Mouse (Mus musculus) kidney, adult 2 months (tissue): ENCODE measurements around the gene Hmcn2. TPM values are rescaled to one million over a fixed set of nuclear protein-coding genes. Genes with fewer than 3 reads are reported as not detected.

Experiments used
- DNase-seq: peaks from one replicate; pipeline ENCODE4 v3.0.0; 2021
- H3K27ac ChIP-seq: fragments of 200-500 bp; 2 replicates; pipeline ENCODE4 v1.5.1; 2012; ENCODE audit warnings: low read depth, low read length, control low read depth, inconsistent platforms; ENCODE audit not compliant: insufficient read depth
- H3K27me3 ChIP-seq: fragments of 200-500 bp; replicated peaks from 2 replicates; pipeline ENCODE4 v1.6.1; 2012; ENCODE audit warnings: mild to moderate bottlenecking, moderate library complexity, low read length, inconsistent platforms; ENCODE audit not compliant: control insufficient read depth, insufficient read depth
- H3K36me3 ChIP-seq: fragments of 200-500 bp; 2 replicates; pipeline ENCODE4 v1.6.1; 2012; ENCODE audit warnings: mild to moderate bottlenecking, moderate library complexity, low read length, inconsistent platforms; ENCODE audit not compliant: control insufficient read depth, insufficient read depth
- H3K4me1 ChIP-seq: fragments of 200-500 bp; 2 replicates; pipeline ENCODE4 v1.6.1; 2011; ENCODE audit warnings: low read length; ENCODE audit not compliant: control insufficient read depth, insufficient read depth
- H3K4me3 ChIP-seq: fragments of 200-500 bp; 2 replicates; pipeline ENCODE4 v1.5.1; 2011; ENCODE audit warnings: mild to moderate bottlenecking, low read depth, low read length, control low read depth; ENCODE audit not compliant: insufficient read depth
- CTCF ChIP-seq: fragments of 200-500 bp; conservative IDR thresholded peaks from 2 replicates; pipeline ENCODE4 v1.5.1; 2011; ENCODE audit warnings: low read depth, mild to moderate bottlenecking, control low read depth, low read length, moderate library complexity, mixed read lengths; ENCODE audit not compliant: insufficient read depth, insufficient read length
- POLR2A ChIP-seq: fragments of 200-500 bp; IDR thresholded peaks from one replicate; pipeline ENCODE4 v1.6.1; 2011; ENCODE audit warnings: low read depth, low read length, control low read depth
- WGBS: fragments of 180-500 bp; shearing (Covaris S2); methylation state at CpG from one replicate; pipeline ENCODE4 v1.1.7; 2018; 5-methylcytosine and 5-hydroxymethylcytosine counted together
- polyA plus RNA-seq: library from polyadenylated mRNA; depleted of rRNA; stranded (reverse); fragments of >200 nt; gene quantifications from 2 replicates; pipeline ENCODE4 v1.2.3, GENCODE M21; 2012

Gene Hmcn2
- polyA plus RNA-seq, 1 experiment = 14.3 TPM

DNA sequence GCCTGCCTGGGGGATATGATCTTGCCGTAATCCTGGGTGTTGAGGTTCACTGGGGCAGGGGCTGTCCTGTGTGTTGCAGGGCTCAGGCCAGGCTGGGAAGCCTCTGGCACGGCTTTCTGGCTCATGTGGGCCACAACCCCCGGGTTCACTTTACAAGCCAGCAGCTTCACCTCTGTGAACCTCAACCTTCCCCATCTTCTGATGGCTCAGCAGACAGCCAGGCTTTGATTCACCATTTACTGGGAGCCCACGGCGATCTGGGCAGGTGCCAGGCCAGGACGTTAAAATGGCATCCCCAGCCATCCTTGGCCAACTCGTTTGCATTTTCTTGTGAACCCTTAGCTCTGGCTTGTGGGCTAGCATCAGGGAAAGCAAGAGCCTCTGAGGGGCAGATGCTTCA is 155.3 kb downstream of the Hmcn2 start:
- H3K36me3 ChIP-seq = peaks cover 2% of the 10 kb centered on the region; the same call in 1 of the 2 replicates
- WGBS = 41% methylated on average over 7 of the region's 7 CpGs
- peak; percentile 87 for DNase-seq
- H3K4me1 ChIP-seq = peaks cover 7% of the 10 kb centered on the region; the same call in 1 of the 2 replicates
- no peaks in the 10 kb centered on the region for H3K27me3 ChIP-seq
- peak overlapping the region; percentile 47 for H3K27ac ChIP-seq
- H3K4me3 ChIP-seq = peak overlapping the region; percentile 59
- TF ChIP-seq CTCF = no peak
- no peak for TF ChIP-seq POLR2A

DNA sequence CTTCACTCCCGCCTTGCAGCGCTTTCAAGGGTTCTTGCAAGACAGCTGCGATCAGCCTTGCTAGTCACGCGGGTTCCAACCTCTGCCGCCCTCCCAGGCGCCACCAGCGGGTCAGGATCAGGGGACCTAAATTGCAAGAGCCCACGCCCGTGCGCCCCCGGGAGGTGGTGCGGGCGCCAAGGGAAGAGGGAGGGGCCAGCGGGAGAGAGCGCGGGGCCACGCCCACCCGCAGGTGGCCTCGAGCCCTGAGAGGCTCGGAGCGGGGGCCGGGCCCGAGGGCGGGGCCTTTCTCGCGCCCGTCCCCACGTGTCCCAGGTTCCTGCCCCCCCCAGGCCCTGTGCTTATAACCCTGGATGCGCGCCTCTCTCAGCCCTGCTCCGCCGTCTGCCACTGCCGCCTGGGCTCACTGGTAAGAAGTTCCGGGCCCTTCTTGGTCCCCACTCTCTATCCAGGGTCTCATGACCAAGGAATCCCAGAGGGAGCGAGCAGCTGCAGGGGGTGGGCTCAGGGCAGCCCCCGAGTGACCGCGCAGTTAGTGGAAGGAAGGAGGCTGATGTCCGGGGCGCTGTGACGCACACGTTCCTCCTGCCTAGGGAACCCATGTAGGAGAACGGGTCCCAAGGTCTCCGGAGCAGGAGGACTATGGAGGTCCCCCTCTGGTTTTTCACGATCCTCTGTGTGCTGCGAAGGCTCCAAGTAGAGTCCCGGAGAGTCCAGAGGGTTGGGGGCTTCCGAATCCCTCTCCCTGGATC is 155.9 kb downstream of the Hmcn2 start, which contains the start of gene Ass1:
Gene Ass1, plus strand, starts transcription at position 277 of the 752 bp plus-strand sequence.
- Histone ChIP-seq H3K27me3 (no peaks in the 10 kb centered on the region), H3K4me3 (peak within 1 kb of the TSS; percentile 59), H3K36me3 (peaks cover 2% of the 10 kb centered on the region; the same call in 1 of the 2 replicates), H3K27ac (peak within 1 kb of the TSS; percentile 91), H3K4me1 (peaks cover 3% of the 10 kb centered on the region; the same call in 1 of the 2 replicates)
- TF ChIP-seq POLR2A (peak; percentile 87), CTCF (0 out of 2 replicates have a peak, but pooled peaks have one; percentile 7)
- peak; percentile 94 for DNase-seq
- 1% methylated on average over 49 of the region's 49 CpGs for WGBS

DNA sequence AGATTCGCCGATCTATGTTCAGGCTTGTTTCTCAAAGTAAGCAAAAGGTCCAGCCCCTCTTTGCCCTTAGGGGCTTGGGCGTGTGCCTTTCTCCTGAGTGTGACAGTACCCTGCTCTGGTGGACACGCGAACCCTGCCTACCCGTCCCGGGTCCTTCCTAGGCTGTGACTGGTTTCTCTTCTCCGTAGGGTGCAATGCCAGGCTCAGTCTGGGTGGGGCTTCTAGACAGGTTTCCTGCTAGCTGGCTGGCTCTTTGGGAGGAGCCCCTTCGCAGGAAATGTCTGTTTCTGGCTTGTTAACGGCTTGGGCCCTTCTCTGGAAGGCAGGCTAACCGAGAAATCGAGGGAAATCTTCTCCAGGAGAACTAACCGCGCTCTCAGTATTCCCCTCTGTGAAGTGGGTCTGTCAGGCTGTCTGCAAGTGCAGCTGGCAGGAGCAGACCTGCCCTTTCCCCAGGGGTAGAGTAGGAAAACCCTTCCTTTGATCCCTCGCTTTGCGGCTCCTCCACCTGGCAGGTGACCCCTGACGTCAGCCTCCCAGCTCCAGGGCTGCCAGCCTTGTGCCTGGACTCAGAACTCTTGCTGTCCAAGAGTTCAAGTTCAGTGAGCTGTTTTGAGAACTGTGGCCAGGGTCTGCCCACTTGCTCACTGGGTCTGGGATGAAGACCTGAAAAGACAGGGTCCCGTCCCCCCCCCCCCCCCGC is 156.6 kb downstream of the Hmcn2 start:
- peak overlapping the region; percentile 59 for H3K4me3 ChIP-seq
- 5% methylated on average over 19 of the region's 19 CpGs for WGBS
- TF ChIP-seq CTCF (no peak), POLR2A (peak; percentile 45)

DNA sequence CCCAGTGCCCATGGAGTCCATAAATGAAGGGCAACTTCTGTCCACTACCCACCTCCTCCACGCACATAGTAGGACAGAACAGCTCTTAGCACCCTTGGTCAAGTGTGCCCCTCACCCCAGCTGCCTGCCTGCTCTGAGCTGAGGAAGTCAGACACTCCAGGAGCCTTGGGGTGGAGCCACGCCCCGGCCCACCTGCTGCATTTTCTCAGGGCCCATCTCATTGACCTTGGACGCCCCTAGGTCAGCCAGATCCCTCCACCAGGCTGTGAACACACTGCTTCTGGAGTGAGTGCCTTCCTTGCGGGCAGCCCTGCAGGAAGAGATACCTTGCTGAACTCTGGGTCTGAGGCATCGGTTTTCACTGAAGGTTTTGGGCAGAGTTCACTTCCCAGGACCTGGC is 157.4 kb downstream of the Hmcn2 start:
- H3K4me1 ChIP-seq = peaks cover 3% of the 10 kb centered on the region; the same call in 1 of the 2 replicates
- no peak for DNase-seq
- peak overlapping the region; percentile 59 for H3K4me3 ChIP-seq
- H3K27ac ChIP-seq = peak overlapping the region; percentile 78
- 46% methylated on average over 6 of the region's 6 CpGs for WGBS
- H3K27me3 ChIP-seq = no peaks in the 10 kb centered on the region
- peaks cover 5% of the 10 kb centered on the region; the same call in 1 of the 2 replicates for H3K36me3 ChIP-seq
- TF ChIP-seq POLR2A = peak; percentile 16
- no peak for TF ChIP-seq CTCF

More for the DNA sequence above, 156.6 kb downstream of the Hmcn2 start:
- Histone ChIP-seq H3K27me3 (no peaks in the 10 kb centered on the region), H3K27ac (peak overlapping the region; percentile 91), H3K4me1 (peaks cover 2% of the 10 kb centered on the region; the same call in 1 of the 2 replicates), H3K36me3 (peaks cover 3% of the 10 kb centered on the region; the same call in 1 of the 2 replicates)
- DNase-seq = peak; percentile 79

DNA sequence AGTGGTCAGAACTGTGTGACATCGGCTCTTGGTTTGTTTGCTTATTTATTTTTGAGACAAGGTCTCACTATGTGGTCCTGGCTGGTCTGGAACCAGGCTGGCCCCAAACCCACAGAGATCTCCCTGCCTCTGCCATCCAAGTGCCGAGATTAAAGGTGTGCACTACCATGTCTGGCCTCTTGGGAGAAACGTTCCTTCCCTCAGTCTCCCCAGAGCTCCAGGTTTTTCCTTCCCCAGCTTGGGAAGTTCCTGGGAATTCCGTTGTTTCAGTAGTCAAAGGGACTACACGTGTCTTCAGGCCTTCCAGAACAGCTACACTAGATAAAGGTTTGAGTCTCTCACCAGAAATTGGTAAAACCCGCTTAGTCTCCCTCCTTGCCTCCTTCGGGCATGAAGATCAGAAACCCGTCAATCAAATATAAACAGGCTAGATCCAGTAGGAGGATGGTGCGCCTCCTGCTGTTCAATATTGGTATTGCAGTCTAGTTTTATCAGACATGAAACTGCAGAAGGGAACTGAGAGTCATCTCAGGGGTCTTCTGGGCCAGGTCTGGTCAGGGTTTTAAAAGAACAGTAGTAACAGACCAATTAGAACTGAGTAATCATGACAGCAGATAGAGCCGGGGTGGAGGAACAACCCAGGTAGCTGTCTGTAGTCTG is 158.3 kb downstream of the Hmcn2 start:
- TF ChIP-seq POLR2A (no peak), CTCF (peak; percentile 43)
- peaks cover 6% of the 10 kb centered on the region; the same call in 1 of the 2 replicates for H3K36me3 ChIP-seq
- DNase-seq = peak; percentile 68
- H3K4me1 ChIP-seq = peaks cover 8% of the 10 kb centered on the region; the same call in 1 of the 2 replicates
- H3K27me3 ChIP-seq = no peaks in the 10 kb centered on the region
- peak overlapping the region; percentile 78 for H3K27ac ChIP-seq
- WGBS = 42% methylated on average over 10 of the region's 10 CpGs
- peak overlapping the region; percentile 59 for H3K4me3 ChIP-seq

DNA sequence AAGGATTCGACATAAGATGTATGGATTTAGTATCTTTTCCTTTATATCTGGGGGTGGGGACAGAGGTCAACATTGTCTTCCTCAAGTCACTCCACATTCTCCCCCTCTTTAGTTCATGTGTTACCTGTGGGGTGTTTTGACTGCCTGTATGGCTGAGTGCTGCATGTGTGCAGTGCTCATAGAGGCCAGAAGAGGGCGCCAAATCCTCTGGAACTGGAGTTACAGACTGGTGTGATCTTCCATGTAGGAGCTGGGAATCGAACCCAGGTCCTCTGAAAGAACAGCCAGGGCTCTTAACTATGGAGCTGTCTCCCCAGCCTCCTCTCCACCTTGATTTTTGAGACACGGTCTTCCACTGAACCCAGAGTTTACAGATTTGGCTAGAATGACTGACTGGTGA is 159.7 kb downstream of the Hmcn2 start:
- H3K4me1 ChIP-seq = peaks cover 7% of the 10 kb centered on the region; the same call in 1 of the 2 replicates
- DNase-seq = peak; percentile 64
- H3K27me3 ChIP-seq = no peaks in the 10 kb centered on the region
- H3K27ac ChIP-seq = no peak overlapping the region
- 63% methylated on average over 4 of the region's 4 CpGs for WGBS
- peak overlapping the region; percentile 43 for H3K4me3 ChIP-seq
- H3K36me3 ChIP-seq = peaks cover 8% of the 10 kb centered on the region; the same call in 1 of the 2 replicates
- TF ChIP-seq POLR2A = no peak
- TF ChIP-seq CTCF = peak; percentile 71
